Mouse (Mus musculus) intestine, embryonic 16.5 days (tissue): Measurements from ENCODE around the gene Lpcat1. TPM values are rescaled to one million over a fixed set of nuclear protein-coding genes. Genes with fewer than 3 reads are reported as not detected.

Source experiments
- ATAC-seq: fragments of 200-750 bp; cut with Nextera tagmentation; 2 replicates; pipeline ENCODE4 v1.8.0; 2017; ENCODE audit warnings: moderate TSS enrichment, moderate library complexity
- H3K27ac ChIP-seq: fragments of 300-500 bp; sonication (generic); 2 replicates; pipeline ENCODE4 v1.5.1; 2014; ENCODE audit warnings: mild to moderate bottlenecking, low read length
- H3K27me3 ChIP-seq: fragments of 300-500 bp; sonication (generic); replicated peaks from 2 replicates; pipeline ENCODE4 v1.6.1; 2014; ENCODE audit warnings: low read length, control low read depth, mixed read lengths; ENCODE audit not compliant: control insufficient read depth, insufficient read depth
- H3K36me3 ChIP-seq: fragments of 300-500 bp; sonication (generic); 2 replicates; pipeline ENCODE4 v1.6.1; 2014; ENCODE audit warnings: low read length, control low read depth; ENCODE audit not compliant: control insufficient read depth, insufficient read depth
- H3K4me1 ChIP-seq: fragments of 300-500 bp; sonication (generic); 2 replicates; pipeline ENCODE4 v1.6.1; 2014; ENCODE audit warnings: low read length, control low read depth, mixed read lengths; ENCODE audit not compliant: control insufficient read depth, insufficient read depth
- H3K4me2 ChIP-seq: fragments of 300-500 bp; sonication (generic); 2 replicates; pipeline ENCODE4 v1.6.1; 2014; ENCODE audit warnings: low read depth, low read length, control low read depth
- H3K4me3 ChIP-seq: fragments of 300-500 bp; sonication (generic); 2 replicates; pipeline ENCODE4 v1.5.1; 2014; ENCODE audit warnings: mild to moderate bottlenecking, low read length
- H3K9ac ChIP-seq: fragments of 300-500 bp; sonication (generic); 2 replicates; pipeline ENCODE4 v1.6.1; 2014; ENCODE audit warnings: low read depth, low read length
- H3K9me3 ChIP-seq: fragments of 300-500 bp; sonication (generic); 2 replicates; pipeline ENCODE4 v1.6.1; 2016; ENCODE audit warnings: low read length, control low read depth; ENCODE audit not compliant: control insufficient read depth
- WGBS: fragments of 180-500 bp; shearing (Covaris S2); extraction: QIAGEN DNeasy Blood & Tissue Kit; methylation state at CpG from one replicate; pipeline ENCODE4 v1.1.7; 2014; 5-methylcytosine and 5-hydroxymethylcytosine counted together
- polyA plus RNA-seq: library from polyadenylated mRNA; unstranded; fragments of >200 nt; fragmentation: Nextera tagmentation; extraction: Ambion mirVana; gene quantifications from 2 replicates; pipeline ENCODE4 v1.2.1, GENCODE M21; 2015

Gene Lpcat1
- polyA plus RNA-seq, 1 experiment from 2014 or later, result 15.5 TPM

GRCm38 (mm10) chr13:73457741-73458140, 9.3 kb upstream of the Lpcat1 start:
- Histone ChIP-seq H3K36me3 (no peaks in the 10 kb centered on the region), H3K4me3 (no peak overlapping the region), H3K27me3 (no peaks in the 10 kb centered on the region), H3K27ac (no peak overlapping the region), H3K9ac (no peak overlapping the region), H3K9me3 (no peaks in the 10 kb centered on the region), H3K4me2 (no peak overlapping the region), H3K4me1 (no peaks in the 10 kb centered on the region; the same call in 1 of the 2 replicates)
- no peak for ATAC-seq
- 69% methylated on average over 2 of the region's 2 CpGs for WGBS

DNA sequence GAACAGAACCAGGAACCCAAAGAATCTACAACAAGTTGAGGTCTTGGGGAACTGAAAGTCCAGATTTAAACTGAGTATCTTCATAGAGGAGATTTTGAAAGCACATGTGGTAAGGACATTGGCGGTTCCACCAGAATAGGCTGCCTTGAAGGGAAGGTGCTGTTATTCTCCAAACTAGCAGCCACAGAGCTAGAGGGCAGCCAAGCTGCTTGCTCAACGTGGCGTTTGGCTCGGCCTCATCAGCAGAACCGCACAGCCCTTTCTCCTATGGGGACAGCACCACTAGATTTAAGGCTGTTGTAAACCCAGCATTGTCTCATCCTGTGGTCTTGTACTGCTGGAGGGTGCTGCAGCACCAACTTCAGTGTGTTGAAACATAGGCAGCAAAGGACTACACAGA, 8.3 kb upstream of the Lpcat1 start:
- Histone ChIP-seq H3K4me3 (no peak overlapping the region), H3K9ac (no peak overlapping the region), H3K4me1 (no peaks in the 10 kb centered on the region; the same call in 1 of the 2 replicates), H3K9me3 (no peaks in the 10 kb centered on the region), H3K27me3 (no peaks in the 10 kb centered on the region), H3K27ac (no peak overlapping the region), H3K36me3 (no peaks in the 10 kb centered on the region), H3K4me2 (no peak overlapping the region)
- ATAC-seq, result no peak
- WGBS, result 73% methylated on average over 5 of the region's 5 CpGs

DNA sequence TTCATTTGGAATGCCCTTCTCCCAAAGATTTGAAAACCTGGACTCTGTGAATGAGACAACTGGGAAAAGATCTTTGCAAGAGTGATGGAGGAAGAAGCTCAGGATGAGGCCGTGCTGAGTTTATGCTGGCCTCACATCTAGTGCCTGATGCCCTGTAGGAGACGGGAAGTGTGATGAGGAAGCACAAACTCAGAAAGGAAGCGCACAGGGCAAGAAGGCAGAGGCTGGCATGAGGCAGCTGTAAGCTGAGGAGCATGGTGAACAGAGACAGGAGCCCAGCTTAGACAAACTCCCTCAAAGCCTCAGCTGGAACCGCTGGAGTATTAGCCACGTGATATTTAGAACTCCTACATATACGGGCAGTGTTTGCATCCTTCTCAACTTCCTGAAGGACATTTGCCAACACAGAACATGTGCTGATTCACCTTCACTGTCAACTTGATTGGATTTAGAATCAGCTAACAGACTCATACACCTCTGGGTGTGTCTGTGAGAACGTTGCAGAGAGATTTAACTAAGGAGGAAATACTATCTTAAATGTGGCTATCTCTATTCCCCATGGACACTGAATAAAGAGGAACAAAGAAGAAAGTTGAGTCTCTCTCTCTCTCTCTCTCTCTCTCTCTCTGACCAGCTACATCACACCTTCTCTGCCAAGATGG, 7.7 kb upstream of the Lpcat1 start:
- Histone ChIP-seq H3K4me3 (no peak overlapping the region), H3K9ac (no peak overlapping the region), H3K4me2 (no peak overlapping the region), H3K27ac (no peak overlapping the region), H3K36me3 (no peaks in the 10 kb centered on the region), H3K9me3 (no peaks in the 10 kb centered on the region), H3K4me1 (no peaks in the 10 kb centered on the region; the same call in 1 of the 2 replicates), H3K27me3 (no peaks in the 10 kb centered on the region)
- no peak for ATAC-seq
- WGBS, result 63% methylated on average over 7 of the region's 7 CpGs

DNA sequence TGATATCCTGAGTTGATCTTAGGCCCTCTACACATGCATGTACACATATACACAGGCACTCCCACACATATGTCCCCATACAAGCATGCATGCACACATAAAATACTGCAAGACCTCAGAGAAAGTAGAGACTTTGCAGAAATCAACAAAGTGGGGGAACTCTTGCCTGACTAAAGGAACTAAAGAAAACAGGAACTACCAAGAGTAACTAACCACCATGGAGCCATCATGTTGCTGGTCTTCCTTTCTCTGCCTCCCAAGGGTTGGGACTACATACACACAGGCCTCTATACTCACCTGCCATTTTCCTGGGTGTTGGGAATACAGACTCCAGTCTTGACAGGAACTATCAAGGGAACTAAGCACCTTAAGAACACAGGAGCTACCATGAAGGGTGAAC, 5.4 kb upstream of the Lpcat1 start:
- H3K4me3 ChIP-seq, result no peak overlapping the region
- H3K4me2 ChIP-seq, result no peak overlapping the region
- H3K36me3 ChIP-seq, result no peaks in the 10 kb centered on the region
- H3K9ac ChIP-seq, result no peak overlapping the region
- no peak for ATAC-seq
- no peaks in the 10 kb centered on the region for H3K9me3 ChIP-seq
- H3K4me1 ChIP-seq, result no peaks in the 10 kb centered on the region
- H3K27ac ChIP-seq, result no peak overlapping the region
- no peaks in the 10 kb centered on the region for H3K27me3 ChIP-seq

DNA sequence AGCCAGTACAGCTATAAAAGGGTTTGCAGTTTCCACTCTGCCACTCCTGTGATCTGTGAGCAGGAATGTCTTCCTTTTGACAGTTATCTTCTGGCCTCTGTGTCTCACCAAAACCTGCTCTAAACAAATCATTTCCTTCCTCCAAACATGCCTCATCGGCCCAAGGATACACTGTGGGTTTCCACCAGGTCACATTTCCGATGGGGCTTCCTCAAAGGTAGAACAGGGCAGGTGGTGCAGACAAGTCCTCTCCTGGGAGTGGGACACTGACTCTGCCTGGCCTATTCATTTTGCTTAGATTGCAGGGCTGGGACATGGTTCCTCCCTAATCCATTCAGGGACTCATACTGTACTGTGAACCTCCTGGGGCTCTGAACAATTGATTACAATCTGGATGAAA, 1.8 kb upstream of the Lpcat1 start:
- Histone ChIP-seq H3K4me1 (peaks cover 14% of the 10 kb centered on the region), H3K9ac (no peak overlapping the region), H3K27ac (no peak overlapping the region), H3K4me2 (no peak overlapping the region), H3K4me3 (no peak overlapping the region), H3K27me3 (no peaks in the 10 kb centered on the region), H3K9me3 (no peaks in the 10 kb centered on the region), H3K36me3 (no peaks in the 10 kb centered on the region)
- no peak for ATAC-seq
- WGBS, result 49% methylated on average over 2 of the region's 2 CpGs

GRCm38 (mm10) chr13:73466411-73466810, 586 bp upstream of the Lpcat1 start:
- no peaks in the 10 kb centered on the region for H3K27me3 ChIP-seq
- no peak for ATAC-seq
- WGBS, result 86% methylated on average over 3 of the region's 3 CpGs
- no peak overlapping the region for H3K4me2 ChIP-seq
- H3K4me1 ChIP-seq, result peaks cover 14% of the 10 kb centered on the region
- no peaks in the 10 kb centered on the region for H3K36me3 ChIP-seq
- H3K4me3 ChIP-seq, result no peak overlapping the region
- H3K9ac ChIP-seq, result no peak overlapping the region
- no peaks in the 10 kb centered on the region for H3K9me3 ChIP-seq
- H3K27ac ChIP-seq, result no peak overlapping the region

DNA sequence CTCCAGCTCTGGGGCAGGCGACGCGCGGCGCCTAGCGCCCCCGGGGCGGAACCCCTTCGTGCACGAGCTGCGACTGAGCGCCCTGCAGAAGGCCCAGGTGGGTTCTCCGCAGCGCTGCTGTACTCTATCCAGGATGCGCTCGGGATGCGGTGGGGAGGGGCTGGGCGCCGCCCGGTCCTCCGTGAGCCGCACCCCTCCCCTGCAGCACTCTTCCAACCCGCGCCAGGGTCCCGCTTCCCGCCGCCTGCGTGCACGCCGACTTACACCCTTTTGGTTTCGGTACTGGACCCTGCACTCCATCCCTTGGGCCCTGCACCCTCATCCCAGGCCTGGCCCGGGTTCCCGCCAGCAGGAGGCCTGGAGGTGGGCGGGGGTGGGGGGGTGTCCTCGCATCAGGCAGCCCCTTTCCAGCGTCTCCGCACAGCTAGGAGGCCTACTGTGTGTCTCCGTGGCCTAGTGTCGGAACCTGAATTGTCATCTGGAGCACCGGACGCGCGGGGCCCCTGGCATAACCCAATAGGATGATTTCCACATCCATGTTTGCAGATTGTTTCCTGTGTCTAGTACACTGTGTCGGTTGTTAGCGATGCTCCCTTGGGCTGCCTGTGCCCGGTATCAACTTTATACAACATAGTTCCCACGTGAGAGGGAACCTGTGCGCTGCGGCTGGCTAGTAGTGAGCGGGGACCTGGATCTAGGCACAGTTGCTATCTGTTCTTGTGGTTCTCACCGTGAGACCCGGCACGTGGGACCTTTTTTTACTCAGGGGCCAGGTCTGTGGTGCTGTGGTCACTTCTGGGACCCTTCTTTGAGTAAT, 632 bp downstream of the Lpcat1 start:
- H3K9me3 ChIP-seq, result no peaks in the 10 kb centered on the region
- H3K36me3 ChIP-seq, result no peaks in the 10 kb centered on the region
- H3K4me3 ChIP-seq, result peak overlapping the region; percentile 89
- peak overlapping the region; percentile 92 for H3K27ac ChIP-seq
- H3K4me2 ChIP-seq, result peak overlapping the region; percentile 95
- ATAC-seq, result peak; percentile 89
- H3K9ac ChIP-seq, result peak overlapping the region; percentile 92
- WGBS, result 1% methylated on average over 53 of the region's 53 CpGs
- peaks cover 14% of the 10 kb centered on the region for H3K4me1 ChIP-seq
- H3K27me3 ChIP-seq, result no peaks in the 10 kb centered on the region

DNA sequence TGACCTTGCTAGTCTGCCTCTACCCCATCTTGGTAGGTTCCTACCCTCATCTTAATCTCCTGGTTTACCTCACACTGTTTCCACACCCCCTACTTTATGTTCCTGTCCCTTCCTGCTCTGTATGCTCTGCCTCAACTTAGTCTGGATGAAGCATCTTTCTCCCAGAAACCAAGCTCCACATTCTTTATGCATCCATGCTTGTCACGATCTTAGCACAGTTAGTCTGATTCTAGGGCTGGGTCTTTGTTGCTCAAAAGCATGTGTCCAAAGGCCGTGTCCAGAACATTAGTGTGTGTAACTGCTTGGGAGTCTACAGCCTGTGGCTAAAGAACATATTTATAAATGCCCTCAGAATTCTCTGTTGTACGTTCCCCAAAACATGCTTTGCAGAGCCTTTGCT, 1.8 kb downstream of the Lpcat1 start:
- no peaks in the 10 kb centered on the region for H3K36me3 ChIP-seq
- H3K27ac ChIP-seq, result no peak overlapping the region
- H3K9me3 ChIP-seq, result no peaks in the 10 kb centered on the region
- H3K9ac ChIP-seq, result peak overlapping the region; percentile 92; the same call in 1 of the 2 replicates
- H3K4me3 ChIP-seq, result no peak overlapping the region
- no peaks in the 10 kb centered on the region for H3K27me3 ChIP-seq
- H3K4me2 ChIP-seq, result no peak overlapping the region
- 73% methylated on average over 3 of the region's 3 CpGs for WGBS
- ATAC-seq, result no peak
- H3K4me1 ChIP-seq, result peaks cover 14% of the 10 kb centered on the region

DNA sequence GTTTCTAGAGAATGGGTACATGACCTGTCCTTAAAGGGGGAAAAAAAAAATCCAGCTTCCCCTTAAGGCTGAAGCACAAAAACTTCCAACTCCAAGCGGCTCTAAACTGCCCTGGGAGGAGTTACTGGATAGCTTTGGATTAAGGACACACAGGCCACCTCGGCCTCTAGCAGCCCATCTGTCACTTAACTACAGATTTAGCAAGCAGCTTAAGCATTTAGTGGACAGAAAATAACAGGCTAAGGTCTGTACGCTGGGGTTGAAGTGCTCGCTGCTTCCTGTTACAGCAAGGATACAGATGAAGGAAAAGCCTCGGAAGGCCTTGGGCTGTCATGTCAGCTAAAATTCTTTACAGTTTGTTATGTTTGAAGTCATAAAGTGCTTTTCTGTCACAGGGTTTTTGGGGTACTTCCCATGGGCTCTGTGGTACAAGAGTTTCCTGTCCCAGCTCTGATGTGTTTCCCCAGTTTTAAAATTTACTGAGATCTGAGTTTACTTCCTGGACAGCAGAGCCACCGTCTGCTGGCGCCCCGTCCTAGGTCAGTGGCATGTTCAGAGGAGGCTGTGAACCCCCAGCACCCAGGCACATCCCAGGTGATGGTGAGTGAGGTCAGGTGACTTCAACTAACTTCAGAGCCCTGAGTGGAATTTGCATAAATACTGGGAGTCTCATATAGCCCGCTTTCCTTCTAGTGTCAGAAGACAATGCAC, 2.4 kb downstream of the Lpcat1 start:
- Histone ChIP-seq H3K9me3 (no peaks in the 10 kb centered on the region), H3K27me3 (no peaks in the 10 kb centered on the region), H3K9ac (0 out of 2 replicates have a peak overlapping the region, but pooled peaks have one; percentile 92), H3K4me2 (no peak overlapping the region), H3K27ac (no peak overlapping the region), H3K4me1 (peaks cover 14% of the 10 kb centered on the region), H3K4me3 (no peak overlapping the region), H3K36me3 (no peaks in the 10 kb centered on the region)
- WGBS, result 65% methylated on average over 9 of the region's 9 CpGs
- ATAC-seq, result no peak
